Mouse (Mus musculus): ENCODE results near the gene Plcd3. TPM values are rescaled to one million over a fixed set of nuclear protein-coding genes. Genes with fewer than 3 reads are reported as not detected.

Gene Plcd3
- polyA plus RNA-seq (2015; fragmentation: Nextera tagmentation; extraction: Ambion mirVana), result 13.6 and 17.0 TPM in 2 replicates

- Histone ChIP-seq H3K4me1 (ENCODE audit: control insufficient read depth, insufficient read depth, low read length) (peaks cover 46% of the 10 kb centered on the region), H3K27ac (ENCODE audit: low read length) (peak within 1 kb of the TSS; percentile 52)
Observed at GRCm38 (mm10) chr11:103101481-103101865, at the start of gene Plcd3, which contains the start of gene Acbd4. TSS of gene Plcd3 (minus strand) at chr11:103101658. TSS of gene Acbd4 (plus strand) at chr11:103101682.

GRCm38 (mm10) chr11:103149771-103150170, 48.3 kb upstream of the Plcd3 start:
- H3K4me3 ChIP-seq (ENCODE audit: low read length), result no peak overlapping the region
- H3K27me3 ChIP-seq (ENCODE audit: control insufficient read depth, insufficient read depth, low read length), result no peaks in the 10 kb centered on the region
- 0 out of 2 replicates have a peak, but pooled peaks cover under 1% of the 10 kb centered on the region for H3K4me1 ChIP-seq (ENCODE audit: control insufficient read depth, insufficient read depth, low read length)
- no peak overlapping the region for H3K27ac ChIP-seq (ENCODE audit: low read length)
- no peak overlapping the region for H3K4me2 ChIP-seq (ENCODE audit: low read depth, low read length)
- H3K36me3 ChIP-seq (ENCODE audit: control insufficient read depth, insufficient read depth), result no peaks in the 10 kb centered on the region
- H3K9ac ChIP-seq (ENCODE audit: low read length), result no peak overlapping the region
- H3K9me3 ChIP-seq (replicated peaks; ENCODE audit: control insufficient read depth, low read length), result no peaks in the 10 kb centered on the region
- no peak for ATAC-seq (replicated peaks; ENCODE audit: extremely low read depth, insufficient read depth, low FRiP score)
- WGBS, result 91% methylated on average over 4 of the region's 4 CpGs

More at GRCm38 (mm10) chr11:103101481-103101865, at the start of gene Plcd3, which contains the start of gene Acbd4:
- Histone ChIP-seq H3K9ac (ENCODE audit: low read length) (peak within 1 kb of the TSS; percentile 76), H3K4me2 (ENCODE audit: low read depth, low read length) (peak within 1 kb of the TSS; percentile 89), H3K9me3 (replicated peaks; ENCODE audit: control insufficient read depth, low read length) (no peaks in the 10 kb centered on the region), H3K36me3 (ENCODE audit: control insufficient read depth, insufficient read depth) (no peaks in the 10 kb centered on the region), H3K27me3 (ENCODE audit: control insufficient read depth, insufficient read depth, low read length) (no peaks in the 10 kb centered on the region), H3K4me3 (ENCODE audit: low read length) (peak within 1 kb of the TSS; percentile 76)
- ATAC-seq (replicated peaks; ENCODE audit: extremely low read depth, insufficient read depth, low FRiP score), result peak; percentile 34; the same call in 1 of the 2 replicates
- WGBS, result under 1% methylated on average over 32 of the region's 34 CpGs

- Histone ChIP-seq H3K4me1 (ENCODE audit: control insufficient read depth, insufficient read depth, low read length) (peaks cover 12% of the 10 kb centered on the region), H3K9ac (ENCODE audit: low read length) (no peak overlapping the region), H3K4me3 (ENCODE audit: low read length) (no peak overlapping the region), H3K27me3 (ENCODE audit: control insufficient read depth, insufficient read depth, low read length) (no peaks in the 10 kb centered on the region), H3K27ac (ENCODE audit: low read length) (no peak overlapping the region), H3K36me3 (ENCODE audit: control insufficient read depth, insufficient read depth) (no peaks in the 10 kb centered on the region), H3K4me2 (ENCODE audit: low read depth, low read length) (no peak overlapping the region), H3K9me3 (replicated peaks; ENCODE audit: control insufficient read depth, low read length) (no peaks in the 10 kb centered on the region)
- 67% methylated on average over 4 of the region's 4 CpGs for WGBS
- no peak for ATAC-seq (replicated peaks; ENCODE audit: extremely low read depth, insufficient read depth, low FRiP score)
Observed at GRCm38 (mm10) chr11:103147766-103148165, 46.3 kb upstream of the Plcd3 start.

DNA sequence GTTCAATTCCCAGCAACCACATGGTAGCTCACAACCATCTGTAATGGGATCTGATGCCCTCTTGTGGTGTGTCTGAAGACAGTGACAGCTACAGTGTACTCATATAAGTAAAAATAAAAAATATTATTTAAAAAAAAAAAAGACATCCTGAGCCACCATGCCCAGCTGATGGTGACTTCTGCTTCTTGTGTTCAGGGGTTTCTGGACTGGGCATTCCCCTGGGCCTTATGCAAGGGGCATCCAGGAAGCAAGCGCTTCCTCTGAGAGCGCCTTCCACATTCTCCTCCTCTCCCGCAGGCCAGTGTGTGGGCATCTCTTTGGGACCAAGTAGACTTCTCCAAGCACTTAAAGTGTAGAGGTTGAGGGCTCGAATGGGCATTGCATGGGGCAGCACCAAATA, 44.9 kb upstream of the Plcd3 start:
- no peak overlapping the region for H3K27ac ChIP-seq (ENCODE audit: low read length)
- no peak for ATAC-seq (replicated peaks; ENCODE audit: extremely low read depth, insufficient read depth, low FRiP score)
- H3K9me3 ChIP-seq (replicated peaks; ENCODE audit: control insufficient read depth, low read length), result no peaks in the 10 kb centered on the region
- peaks cover 26% of the 10 kb centered on the region for H3K4me1 ChIP-seq (ENCODE audit: control insufficient read depth, insufficient read depth, low read length)
- H3K4me3 ChIP-seq (ENCODE audit: low read length), result no peak overlapping the region
- H3K27me3 ChIP-seq (ENCODE audit: control insufficient read depth, insufficient read depth, low read length), result no peaks in the 10 kb centered on the region
- WGBS, result 85% methylated on average over 4 of the region's 4 CpGs
- no peaks in the 10 kb centered on the region for H3K36me3 ChIP-seq (ENCODE audit: control insufficient read depth, insufficient read depth)
- H3K9ac ChIP-seq (ENCODE audit: low read length), result no peak overlapping the region
- no peak overlapping the region for H3K4me2 ChIP-seq (ENCODE audit: low read depth, low read length)

DNA sequence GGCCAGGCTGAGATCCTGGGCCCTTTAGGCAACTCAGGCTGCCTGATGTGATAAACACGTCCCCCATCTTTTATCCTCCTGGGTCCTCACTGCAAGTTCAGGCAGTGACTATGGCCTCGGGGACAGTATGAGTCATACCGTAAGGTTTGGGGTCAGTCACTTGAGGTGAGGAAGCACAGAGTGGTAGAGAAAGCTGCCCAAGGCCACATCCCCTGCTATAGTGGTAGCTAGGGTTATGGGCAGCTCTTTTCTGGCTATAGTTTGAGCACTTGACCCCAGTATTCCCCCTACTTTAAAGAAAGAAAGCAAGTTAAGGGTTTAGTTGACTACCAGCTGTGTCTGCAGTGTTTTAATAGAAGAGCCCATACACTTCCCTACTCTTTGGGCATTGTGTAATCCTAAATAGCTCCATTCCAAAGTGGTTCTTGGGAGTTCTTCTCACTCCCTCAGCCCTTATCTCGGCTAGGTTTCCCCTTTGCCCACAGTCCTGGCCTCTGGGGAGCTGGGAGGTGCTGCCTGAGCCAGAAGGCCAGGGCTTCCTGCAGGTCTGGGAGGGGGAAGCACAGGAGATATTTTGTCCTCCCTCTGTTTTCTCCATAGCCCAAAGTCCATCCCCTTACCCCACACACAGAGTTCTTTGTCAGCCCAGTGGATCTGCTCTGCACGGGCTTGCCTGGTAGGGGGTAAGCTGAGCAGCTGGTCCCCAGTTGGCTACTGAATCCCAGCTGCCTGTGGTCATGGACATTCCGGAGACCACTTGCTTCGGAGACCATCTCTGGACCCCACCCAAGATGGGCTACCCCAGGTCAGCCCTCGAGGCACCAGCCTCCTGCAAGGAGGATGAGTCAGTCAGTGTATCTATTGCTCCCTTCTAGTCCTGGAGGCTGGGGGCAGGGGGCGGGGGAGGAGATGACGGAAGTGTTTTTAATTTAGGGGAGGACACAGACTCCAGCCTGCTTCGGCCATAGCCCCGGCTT, 43.1 kb upstream of the Plcd3 start:
- Histone ChIP-seq H3K9ac (ENCODE audit: low read length) (no peak overlapping the region), H3K4me3 (ENCODE audit: low read length) (no peak overlapping the region), H3K9me3 (replicated peaks; ENCODE audit: control insufficient read depth, low read length) (no peaks in the 10 kb centered on the region), H3K4me2 (ENCODE audit: low read depth, low read length) (no peak overlapping the region), H3K4me1 (ENCODE audit: control insufficient read depth, insufficient read depth, low read length) (peaks cover 36% of the 10 kb centered on the region), H3K27ac (ENCODE audit: low read length) (peak overlapping the region; percentile 3; the same call in 1 of the 2 replicates), H3K27me3 (ENCODE audit: control insufficient read depth, insufficient read depth, low read length) (no peaks in the 10 kb centered on the region), H3K36me3 (ENCODE audit: control insufficient read depth, insufficient read depth) (no peaks in the 10 kb centered on the region)
- ATAC-seq (replicated peaks; ENCODE audit: extremely low read depth, insufficient read depth, low FRiP score), result no peak
- WGBS, result 40% methylated on average over 12 of the region's 12 CpGs

- Histone ChIP-seq H3K27ac (ENCODE audit: low read length) (peak overlapping the region; percentile 83), H3K36me3 (ENCODE audit: control insufficient read depth, insufficient read depth) (no peaks in the 10 kb centered on the region), H3K27me3 (ENCODE audit: control insufficient read depth, insufficient read depth, low read length) (no peaks in the 10 kb centered on the region), H3K4me3 (ENCODE audit: low read length) (peak overlapping the region; percentile 27), H3K4me1 (ENCODE audit: control insufficient read depth, insufficient read depth, low read length) (peaks cover 36% of the 10 kb centered on the region), H3K9ac (ENCODE audit: low read length) (peak overlapping the region; percentile 65), H3K4me2 (ENCODE audit: low read depth, low read length) (peak overlapping the region; percentile 56), H3K9me3 (replicated peaks; ENCODE audit: control insufficient read depth, low read length) (no peaks in the 10 kb centered on the region)
- 33% methylated on average over 8 of the region's 8 CpGs for WGBS
- ATAC-seq (replicated peaks; ENCODE audit: extremely low read depth, insufficient read depth, low FRiP score), result peak; percentile 78
Observed at GRCm38 (mm10) chr11:103142441-103143182, 41.2 kb upstream of the Plcd3 start.

DNA sequence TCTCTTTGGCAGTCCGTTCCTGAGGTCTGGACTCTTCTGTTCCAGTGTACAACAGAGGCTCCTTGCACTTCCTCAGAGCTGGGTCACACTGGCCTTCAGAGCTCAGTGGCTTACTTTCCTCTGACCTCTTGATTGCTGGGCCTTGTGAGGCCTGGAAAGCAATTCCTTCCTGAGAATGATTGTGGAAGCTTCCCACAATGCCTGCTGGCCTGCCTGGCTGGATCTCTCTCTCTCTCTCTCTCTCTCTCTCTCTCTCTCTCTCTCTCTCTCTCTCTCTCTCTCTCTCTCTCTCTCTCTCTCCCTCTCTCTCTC, 40.4 kb upstream of the Plcd3 start:
- peak overlapping the region; percentile 65 for H3K9ac ChIP-seq (ENCODE audit: low read length)

DNA sequence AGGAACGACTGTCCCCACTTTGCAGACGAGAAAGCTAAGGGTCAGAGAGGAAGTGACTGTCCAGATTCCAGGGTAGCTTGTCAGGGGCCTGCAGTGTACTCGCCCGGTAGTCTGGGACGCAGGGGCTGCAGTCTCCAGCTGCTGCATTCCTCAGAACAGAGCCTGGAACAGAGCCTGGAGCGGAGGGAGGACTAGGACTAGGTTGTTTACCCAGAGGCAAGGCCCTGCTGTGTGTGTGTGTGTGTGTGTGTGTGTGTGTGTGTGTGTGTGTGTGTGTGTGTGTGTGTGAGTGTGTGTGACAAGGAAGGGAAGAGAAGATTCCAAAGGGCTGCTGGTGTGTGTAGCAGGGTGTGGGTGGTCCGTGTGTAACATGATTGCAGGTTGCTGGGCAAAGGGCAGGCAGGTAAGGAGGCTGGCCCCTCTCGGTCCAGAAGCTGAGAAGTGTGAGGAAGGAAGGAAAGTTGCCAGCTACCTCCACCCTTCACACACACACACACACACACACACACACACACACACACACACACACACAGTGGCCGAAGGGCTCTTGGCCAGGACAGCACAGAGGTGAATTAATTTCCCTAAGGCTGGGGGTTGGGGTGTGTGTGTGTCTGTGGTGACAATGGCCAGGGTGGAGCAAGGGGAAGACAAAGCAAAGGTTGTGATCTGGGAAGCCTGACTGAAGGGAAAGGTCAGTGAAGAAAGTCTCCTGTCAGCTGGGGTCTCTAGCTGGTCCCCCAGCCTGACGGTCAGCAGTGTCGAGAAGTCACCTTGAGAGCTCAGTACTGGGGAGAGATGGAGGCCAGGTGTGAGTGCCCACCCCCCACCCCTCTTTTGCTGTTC, 39.9 kb upstream of the Plcd3 start:
- H3K27ac ChIP-seq (ENCODE audit: low read length), result peak overlapping the region; percentile 83
- H3K36me3 ChIP-seq (ENCODE audit: control insufficient read depth, insufficient read depth), result no peaks in the 10 kb centered on the region
- peak overlapping the region; percentile 20; the same call in 1 of the 2 replicates for H3K4me2 ChIP-seq (ENCODE audit: low read depth, low read length)
- peak; percentile 53 for ATAC-seq (replicated peaks; ENCODE audit: extremely low read depth, insufficient read depth, low FRiP score)
- peaks cover 36% of the 10 kb centered on the region for H3K4me1 ChIP-seq (ENCODE audit: control insufficient read depth, insufficient read depth, low read length)
- peak overlapping the region; percentile 54 for H3K9ac ChIP-seq (ENCODE audit: low read length)
- no peaks in the 10 kb centered on the region for H3K9me3 ChIP-seq (replicated peaks; ENCODE audit: control insufficient read depth, low read length)
- no peak overlapping the region for H3K4me3 ChIP-seq (ENCODE audit: low read length)
- WGBS, result 24% methylated on average over 11 of the region's 11 CpGs
- H3K27me3 ChIP-seq (ENCODE audit: control insufficient read depth, insufficient read depth, low read length), result no peaks in the 10 kb centered on the region

More for the DNA sequence above, 40.4 kb upstream of the Plcd3 start:
- H3K36me3 ChIP-seq (ENCODE audit: control insufficient read depth, insufficient read depth), result no peaks in the 10 kb centered on the region
- no peaks in the 10 kb centered on the region for H3K27me3 ChIP-seq (ENCODE audit: control insufficient read depth, insufficient read depth, low read length)
- H3K9me3 ChIP-seq (replicated peaks; ENCODE audit: control insufficient read depth, low read length), result no peaks in the 10 kb centered on the region
- H3K4me1 ChIP-seq (ENCODE audit: control insufficient read depth, insufficient read depth, low read length), result peaks cover 36% of the 10 kb centered on the region
- H3K4me2 ChIP-seq (ENCODE audit: low read depth, low read length), result peak overlapping the region; percentile 20; the same call in 1 of the 2 replicates
- H3K4me3 ChIP-seq (ENCODE audit: low read length), result no peak overlapping the region
- ATAC-seq (replicated peaks; ENCODE audit: extremely low read depth, insufficient read depth, low FRiP score), result peak; percentile 37; the same call in 1 of the 2 replicates
- 42% methylated on average over 1 of the region's 1 CpGs for WGBS
- peak overlapping the region; percentile 83 for H3K27ac ChIP-seq (ENCODE audit: low read length)

All from heart, embryonic 16.5 days (tissue).